Mouse (Mus musculus) cerebellum, postnatal 25 days (tissue): Measurements from ENCODE around the gene Tmsb10.

Source experiments
- DNase-seq, 2 experiments: peaks; one replicate each; pipeline ENCODE4 v3.0.0; 2021; ENCODE audit warnings: mixed read lengths in 2 of 2

The Tmsb10 gene

GRCm38 (mm10) chr6:72955517-72956198 lies 2.9 kb downstream of the Tmsb10 start:
- peak in 1 of 2 experiments; percentile 37 for DNase-seq

GRCm38 (mm10) chr6:72954786-72955185 lies 3.8 kb downstream of the Tmsb10 start:
- no peak for DNase-seq

GRCm38 (mm10) chr6:72952967-72953366 lies 5.6 kb downstream of the Tmsb10 start:
- no peak for DNase-seq

- DNase-seq: no peak
Measured at GRCm38 (mm10) chr6:72952221-72952620, 6.3 kb downstream of the Tmsb10 start.

GRCm38 (mm10) chr6:72949161-72949756 lies 9.3 kb downstream of the Tmsb10 start:
- DNase-seq: no peak

GRCm38 (mm10) chr6:72948392-72948791 lies 10.2 kb downstream of the Tmsb10 start:
- no peak for DNase-seq

- peak; percentile 22 to 47 for DNase-seq
Measured at GRCm38 (mm10) chr6:72947960-72948359, 10.6 kb downstream of the Tmsb10 start.

GRCm38 (mm10) chr6:72940493-72940892 lies 18.1 kb downstream of the Tmsb10 start:
- DNase-seq: peak; percentile 63 to 83

GRCm38 (mm10) chr6:72937859-72938258 lies 20.7 kb downstream of the Tmsb10 start:
- DNase-seq: no peak

- no peak for DNase-seq
Measured at GRCm38 (mm10) chr6:72937430-72937829, 21.1 kb downstream of the Tmsb10 start.

- DNase-seq: no peak
Measured at GRCm38 (mm10) chr6:72932955-72933354, 25.6 kb downstream of the Tmsb10 start.

GRCm38 (mm10) chr6:72931533-72931932 lies 27.0 kb downstream of the Tmsb10 start:
- no peak for DNase-seq

- DNase-seq: no peak
Measured at GRCm38 (mm10) chr6:72929795-72930398, 28.7 kb downstream of the Tmsb10 start.

GRCm38 (mm10) chr6:72926755-72927482 lies 31.6 kb downstream of the Tmsb10 start:
- peak in 1 of 2 experiments; percentile 32 for DNase-seq

GRCm38 (mm10) chr6:72926031-72926430 lies 32.5 kb downstream of the Tmsb10 start:
- DNase-seq: no peak

- no peak for DNase-seq
Measured at GRCm38 (mm10) chr6:72923381-72923780, 35.2 kb downstream of the Tmsb10 start.

GRCm38 (mm10) chr6:72921081-72921480 lies 37.5 kb downstream of the Tmsb10 start:
- DNase-seq: no peak

- no peak for DNase-seq
Measured at GRCm38 (mm10) chr6:72918510-72919033, 40.0 kb downstream of the Tmsb10 start.

- no peak for DNase-seq
Measured at GRCm38 (mm10) chr6:72916330-72916729, 42.2 kb downstream of the Tmsb10 start.

- DNase-seq: no peak
Measured at GRCm38 (mm10) chr6:72914087-72914749, 44.3 kb downstream of the Tmsb10 start.

GRCm38 (mm10) chr6:72911261-72911660 lies 47.3 kb downstream of the Tmsb10 start:
- DNase-seq: no peak
